Mouse (Mus musculus) forebrain, postnatal 0 days (tissue): ENCODE measurements at regions not wholly inside any gene's neighbourhood (a gene's known extent, or its start where the extent isn't known, plus 50 kb on each side); places are given as distances from the start of the nearest gene placed in this dataset.
A peak's percentile ranks its signal among the peaks of the same experiment; 100 is the strongest.

Experiments used
- ATAC-seq: fragments of 200-750 bp; cut with Nextera tagmentation; 2 replicates; pipeline ENCODE4 v1.8.0; 2017; ENCODE audit warnings: mild to moderate bottlenecking, moderate library complexity
- DNase-seq: peaks from one replicate; pipeline ENCODE4 v3.0.0-alpha.2; 2015
- H3K27ac ChIP-seq: fragments of 300-500 bp; sonication (generic); 2 replicates; pipeline ENCODE4 v1.5.1; 2014; ENCODE audit warnings: low read depth, mild to moderate bottlenecking, antibody characterized with exemption, low read length, moderate library complexity, mixed read lengths
- H3K27me3 ChIP-seq: fragments of 300-500 bp; sonication (generic); 2 replicates; pipeline ENCODE4 v1.6.1; 2014; ENCODE audit warnings: mild to moderate bottlenecking, low read length, mixed read lengths; ENCODE audit not compliant: insufficient read depth
- H3K36me3 ChIP-seq: fragments of 300-500 bp; sonication (generic); 2 replicates; pipeline ENCODE4 v1.6.1; 2014; ENCODE audit warnings: mild to moderate bottlenecking, moderate library complexity; ENCODE audit not compliant: insufficient read depth
- H3K4me1 ChIP-seq: fragments of 300-500 bp; sonication (generic); 2 replicates; pipeline ENCODE4 v1.6.1; 2014; ENCODE audit warnings: antibody characterized with exemption; ENCODE audit not compliant: insufficient read depth
- H3K4me2 ChIP-seq: fragments of 300-500 bp; sonication (generic); 2 replicates; pipeline ENCODE4 v1.6.1; 2014; ENCODE audit warnings: low read depth, mild to moderate bottlenecking, moderate library complexity
- H3K4me3 ChIP-seq: fragments of 300-500 bp; sonication (generic); 2 replicates; pipeline ENCODE4 v1.5.1; 2014; ENCODE audit warnings: low read depth, low read length, mixed read lengths
- H3K9ac ChIP-seq: fragments of 300-500 bp; sonication (generic); 2 replicates; pipeline ENCODE4 v1.6.1; 2014; ENCODE audit warnings: mild to moderate bottlenecking
- H3K9me3 ChIP-seq: fragments of 300-500 bp; sonication (generic); 2 replicates; pipeline ENCODE4 v1.6.1; 2016; ENCODE audit warnings: low read length
- CTCF ChIP-seq: sonication (generic); IDR thresholded peaks from 2 replicates; pipeline ENCODE4 v1.5.1; 2016; ENCODE audit warnings: antibody characterized with exemption, control low read depth, low read depth
- WGBS: fragments of 180-500 bp; shearing (Covaris S2); extraction: QIAGEN DNeasy Blood & Tissue Kit; methylation state at CpG from one replicate; pipeline ENCODE4 v1.1.7; 2014; 5-methylcytosine and 5-hydroxymethylcytosine counted together

DNA sequence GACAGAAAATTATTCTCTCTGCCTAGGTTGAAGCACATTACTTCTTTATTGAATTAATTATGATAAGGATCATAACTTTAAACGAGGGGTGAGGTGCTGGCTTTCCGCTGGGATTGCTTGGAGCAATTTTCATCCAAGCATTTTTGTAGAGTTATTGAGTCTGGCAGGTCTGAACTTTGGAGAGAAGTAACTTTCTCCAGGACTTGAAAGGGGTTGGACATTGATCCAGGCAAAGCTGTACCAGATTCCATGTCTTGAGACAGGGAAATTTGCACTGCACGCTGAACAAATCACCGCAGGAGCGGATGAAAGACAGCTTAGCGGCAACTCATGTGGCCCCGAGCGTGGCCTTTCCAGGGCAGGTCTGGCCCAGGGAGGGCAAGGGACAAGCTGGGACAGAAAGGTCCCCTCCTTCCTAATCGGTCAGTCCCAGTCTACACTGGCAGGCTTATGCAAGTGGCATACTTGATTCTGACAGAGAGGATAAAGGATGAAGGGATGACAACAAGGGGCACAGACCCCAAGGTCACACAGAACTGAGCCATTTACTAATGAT is 108.8 kb upstream of the Mrps22 start:
- H3K4me2 ChIP-seq, result no peak overlapping the region
- H3K27ac ChIP-seq, result no peak overlapping the region
- no peaks in the 10 kb centered on the region for H3K4me1 ChIP-seq
- no peak for ATAC-seq
- H3K27me3 ChIP-seq, result no peaks in the 10 kb centered on the region
- no peaks in the 10 kb centered on the region for H3K36me3 ChIP-seq
- WGBS, result 80% methylated on average over 9 of the region's 9 CpGs
- TF ChIP-seq CTCF, result no peak
- H3K4me3 ChIP-seq, result no peak overlapping the region
- H3K9me3 ChIP-seq, result no peaks in the 10 kb centered on the region
- DNase-seq, result no peak
- H3K9ac ChIP-seq, result no peak overlapping the region

DNA sequence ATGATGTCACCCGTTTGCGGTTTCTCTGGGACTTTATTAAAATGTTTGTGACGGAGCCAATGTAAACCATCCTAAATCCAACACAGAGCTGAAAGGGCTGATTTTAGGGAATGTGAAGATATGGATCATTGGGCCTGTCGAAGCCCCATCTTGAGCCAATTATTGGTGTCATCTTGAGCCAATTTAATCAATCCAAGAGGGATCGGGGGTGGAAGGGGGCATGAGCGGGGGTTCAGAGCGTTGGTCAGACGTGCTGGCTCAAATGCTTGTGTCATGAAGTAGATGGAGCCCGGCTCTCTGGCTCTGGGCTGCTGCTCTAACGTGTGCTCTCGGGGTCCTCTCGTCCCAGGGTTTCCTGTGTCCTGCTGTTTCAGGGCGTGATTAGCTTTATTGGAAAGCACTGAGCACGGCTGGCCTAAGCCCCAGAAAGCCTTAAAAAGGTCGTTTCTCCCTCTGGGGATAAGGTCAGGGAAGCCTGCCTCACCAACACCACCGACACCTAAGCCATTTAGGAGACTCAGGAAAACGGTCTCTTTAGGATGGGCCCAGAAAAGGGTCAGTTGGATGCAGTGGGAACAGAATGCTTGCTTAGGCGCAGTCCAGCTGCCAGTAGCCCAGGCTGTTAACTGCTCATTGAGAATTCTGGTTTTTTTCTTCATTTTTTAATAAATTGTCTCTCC is 106.7 kb upstream of the Mrps22 start:
- Histone ChIP-seq H3K36me3 (no peaks in the 10 kb centered on the region), H3K4me1 (no peaks in the 10 kb centered on the region), H3K4me3 (no peak overlapping the region), H3K9me3 (no peaks in the 10 kb centered on the region), H3K9ac (no peak overlapping the region), H3K27me3 (no peaks in the 10 kb centered on the region), H3K27ac (no peak overlapping the region), H3K4me2 (no peak overlapping the region)
- no peak for DNase-seq
- WGBS, result 52% methylated on average over 18 of the region's 18 CpGs
- ATAC-seq, result no peak
- no peak for TF ChIP-seq CTCF

DNA sequence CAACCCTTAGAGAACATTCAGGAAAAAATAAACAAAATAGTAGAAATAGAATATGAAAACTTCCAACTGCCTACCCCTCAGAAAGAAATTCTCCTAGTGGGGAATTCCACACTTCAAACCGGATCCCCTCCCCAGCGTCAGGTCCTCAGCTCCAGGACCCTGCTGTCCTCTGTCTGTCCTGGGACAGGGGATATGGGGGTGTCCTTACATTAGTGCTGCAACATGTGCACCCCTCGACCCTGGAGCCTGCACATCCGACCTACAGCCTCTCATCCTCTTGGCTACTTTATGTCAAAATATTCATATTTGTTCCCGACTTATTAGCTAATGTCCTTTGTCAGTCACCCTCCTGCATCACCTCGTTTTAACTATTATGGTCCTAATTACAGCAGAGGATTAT is 106.0 kb upstream of the Mrps22 start:
- Histone ChIP-seq H3K36me3 (no peaks in the 10 kb centered on the region), H3K9ac (no peak overlapping the region), H3K27ac (no peak overlapping the region), H3K9me3 (no peaks in the 10 kb centered on the region), H3K4me3 (no peak overlapping the region), H3K4me2 (no peak overlapping the region), H3K4me1 (no peaks in the 10 kb centered on the region), H3K27me3 (no peaks in the 10 kb centered on the region)
- WGBS, result 67% methylated on average over 6 of the region's 6 CpGs
- no peak for TF ChIP-seq CTCF
- no peak for DNase-seq
- no peak for ATAC-seq

DNA sequence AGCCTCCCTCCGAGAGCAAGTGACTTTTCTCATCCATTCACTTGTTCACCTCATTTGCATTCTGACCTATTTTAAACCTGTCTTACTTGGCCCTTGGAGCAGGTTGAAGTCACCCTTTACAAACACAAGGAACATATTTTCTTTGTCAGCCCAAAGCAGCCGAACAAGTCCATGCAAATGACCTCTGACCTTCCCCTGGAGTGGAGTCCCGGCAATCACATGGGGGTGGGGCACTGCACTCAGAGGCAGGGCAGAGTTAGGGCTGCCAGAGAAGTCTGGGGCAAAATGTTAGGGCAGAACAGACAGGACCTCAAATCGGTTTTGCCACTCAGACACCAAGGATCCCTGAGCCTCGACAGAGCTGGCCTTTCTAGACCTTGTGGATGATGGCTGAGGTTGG is 102.7 kb upstream of the Mrps22 start:
- no peak for TF ChIP-seq CTCF
- no peak for DNase-seq
- no peak for ATAC-seq
- Histone ChIP-seq H3K27ac (no peak overlapping the region), H3K36me3 (no peaks in the 10 kb centered on the region), H3K4me2 (no peak overlapping the region), H3K9ac (no peak overlapping the region), H3K4me3 (no peak overlapping the region), H3K9me3 (no peaks in the 10 kb centered on the region), H3K4me1 (no peaks in the 10 kb centered on the region), H3K27me3 (no peaks in the 10 kb centered on the region)
- WGBS, result 47% methylated on average over 5 of the region's 5 CpGs

DNA sequence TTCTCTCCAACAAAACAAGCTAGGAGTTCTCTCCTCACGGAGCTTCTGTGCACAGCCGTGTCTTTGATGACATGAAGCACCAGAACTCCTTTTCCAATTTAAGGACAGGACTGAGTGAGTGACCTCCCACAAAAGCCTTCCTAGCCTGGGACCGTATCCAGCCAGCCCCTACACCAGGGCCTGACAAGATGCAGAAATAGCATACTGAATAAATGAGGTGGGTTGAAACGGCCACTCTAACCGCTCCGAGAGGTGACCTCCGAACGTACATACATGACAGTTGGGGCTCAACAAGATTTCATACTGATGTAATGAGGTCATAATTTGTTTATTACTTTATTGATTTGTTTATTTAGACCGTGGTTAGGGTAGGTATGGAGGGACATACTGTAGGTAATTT is 101.9 kb upstream of the Mrps22 start:
- Histone ChIP-seq H3K4me1 (no peaks in the 10 kb centered on the region), H3K27me3 (no peaks in the 10 kb centered on the region), H3K9me3 (no peaks in the 10 kb centered on the region), H3K9ac (no peak overlapping the region), H3K36me3 (no peaks in the 10 kb centered on the region), H3K4me3 (no peak overlapping the region), H3K4me2 (no peak overlapping the region), H3K27ac (no peak overlapping the region)
- ATAC-seq (no peak), DNase-seq (no peak)
- TF ChIP-seq CTCF, result no peak
- 78% methylated on average over 9 of the region's 9 CpGs for WGBS

DNA sequence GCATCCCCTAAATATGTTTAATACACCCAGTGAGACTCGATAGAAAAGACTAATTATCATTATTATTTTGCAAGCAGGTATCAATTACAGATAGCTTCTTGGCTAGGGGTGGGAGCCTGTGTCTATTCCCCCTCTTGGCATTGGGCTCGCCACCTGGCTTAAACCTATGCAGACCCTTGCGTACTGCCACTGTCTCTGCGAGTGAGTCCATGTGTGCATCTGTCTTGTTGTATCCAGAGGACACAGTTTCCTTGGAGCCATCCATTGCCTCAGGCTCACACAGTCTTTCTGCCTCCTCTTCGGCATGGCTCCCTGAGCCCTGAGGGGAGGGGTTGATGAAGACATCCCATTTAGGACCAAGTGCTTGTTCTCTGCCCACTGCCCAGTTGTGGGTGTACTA is 99.1 kb upstream of the Mrps22 start:
- no peak overlapping the region for H3K4me2 ChIP-seq
- H3K4me3 ChIP-seq, result no peak overlapping the region
- 89% methylated on average over 5 of the region's 5 CpGs for WGBS
- ATAC-seq (no peak), DNase-seq (no peak)
- H3K27ac ChIP-seq, result no peak overlapping the region
- no peaks in the 10 kb centered on the region for H3K36me3 ChIP-seq
- H3K9ac ChIP-seq, result no peak overlapping the region
- H3K27me3 ChIP-seq, result no peaks in the 10 kb centered on the region
- H3K4me1 ChIP-seq, result no peaks in the 10 kb centered on the region
- TF ChIP-seq CTCF, result no peak
- H3K9me3 ChIP-seq, result no peaks in the 10 kb centered on the region

DNA sequence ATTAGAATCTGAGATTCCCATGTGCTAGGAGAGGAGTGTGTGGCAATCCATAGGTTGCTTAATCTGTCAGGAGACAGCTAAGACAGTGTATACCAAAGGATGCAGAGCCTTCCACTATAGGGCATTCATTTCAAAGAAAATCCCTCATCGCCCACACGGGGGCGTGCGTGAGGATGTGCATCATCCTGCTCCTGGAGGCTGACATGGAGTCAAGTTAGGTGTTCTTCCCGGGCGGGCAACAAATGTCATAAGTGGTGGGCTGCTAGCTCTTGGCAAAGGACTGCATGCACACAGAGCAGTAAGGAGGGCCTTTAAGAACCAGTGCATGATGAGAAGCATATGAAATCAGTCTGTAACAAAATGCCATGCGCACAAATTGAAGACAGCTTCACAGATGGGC is 95.7 kb upstream of the Mrps22 start:
- Histone ChIP-seq H3K27ac (no peak overlapping the region), H3K27me3 (no peaks in the 10 kb centered on the region), H3K4me2 (no peak overlapping the region), H3K4me1 (no peaks in the 10 kb centered on the region), H3K9ac (no peak overlapping the region), H3K9me3 (no peaks in the 10 kb centered on the region), H3K36me3 (no peaks in the 10 kb centered on the region), H3K4me3 (no peak overlapping the region)
- ATAC-seq (peak; percentile 20; the same call in 1 of the 2 replicates), DNase-seq (peak; percentile 9)
- TF ChIP-seq CTCF, result peak; percentile 25; the same call in 1 of the 2 replicates
- WGBS, result 34% methylated on average over 7 of the region's 7 CpGs
